Mouse (Mus musculus) adrenal gland, postnatal 14 days (tissue): Measurements from ENCODE around the gene Slc31a1. TPM values are rescaled to one million over a fixed set of nuclear protein-coding genes. Genes with fewer than 3 reads are reported as not detected.

Experiments
- DNase-seq: peaks from one replicate; pipeline ENCODE4 v3.0.0; 2021; ENCODE audit warnings: mixed read lengths
- total RNA-seq: library from RNA; stranded (reverse); gene quantifications from 2 replicates; pipeline ENCODE4 v1.2.3, GENCODE M21; 2021

Slc31a1 gene
- total RNA-seq, 1 experiment from 2014 or later = 58.8 TPM

DNA sequence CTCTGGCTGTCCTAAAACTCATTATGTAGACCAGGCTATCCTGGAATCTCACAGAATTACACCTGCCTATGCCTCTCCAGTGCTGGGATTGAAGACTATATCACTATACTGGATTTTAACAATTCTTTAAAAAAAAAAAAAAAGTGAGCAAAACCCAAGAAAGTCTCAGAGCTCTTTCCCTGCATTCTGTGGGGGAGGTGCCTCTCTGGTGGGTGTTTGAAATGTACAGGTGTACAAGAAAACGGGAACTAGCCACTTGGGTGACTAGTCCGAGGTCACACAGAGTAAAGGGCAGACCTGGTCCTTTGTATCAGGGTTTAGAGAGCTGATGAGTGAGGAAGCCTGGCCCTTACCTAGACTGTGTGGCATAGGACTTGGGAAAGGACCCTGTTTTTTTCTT lies 1.9 kb downstream of the Slc31a1 start:
- DNase-seq = no peak

DNA sequence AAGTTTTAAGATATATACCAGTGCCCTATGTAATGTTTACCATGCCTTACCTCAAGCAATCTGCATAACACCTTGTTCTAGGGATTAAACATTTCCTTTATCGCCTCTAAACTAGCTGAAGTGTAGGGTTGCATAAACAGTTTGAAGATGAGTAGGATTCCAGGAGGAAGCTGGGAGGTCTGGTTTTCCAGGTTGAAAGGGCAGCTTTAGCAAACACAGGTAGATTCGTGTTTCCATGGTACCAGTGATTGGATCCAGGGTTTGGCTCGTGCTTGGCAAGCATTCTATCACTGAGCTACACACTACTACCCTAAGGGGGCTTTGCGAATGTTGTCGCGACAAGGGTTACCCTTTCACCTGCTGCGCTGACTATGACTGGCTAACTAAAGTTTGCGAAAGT lies 3.8 kb downstream of the Slc31a1 start:
- DNase-seq = no peak

DNA sequence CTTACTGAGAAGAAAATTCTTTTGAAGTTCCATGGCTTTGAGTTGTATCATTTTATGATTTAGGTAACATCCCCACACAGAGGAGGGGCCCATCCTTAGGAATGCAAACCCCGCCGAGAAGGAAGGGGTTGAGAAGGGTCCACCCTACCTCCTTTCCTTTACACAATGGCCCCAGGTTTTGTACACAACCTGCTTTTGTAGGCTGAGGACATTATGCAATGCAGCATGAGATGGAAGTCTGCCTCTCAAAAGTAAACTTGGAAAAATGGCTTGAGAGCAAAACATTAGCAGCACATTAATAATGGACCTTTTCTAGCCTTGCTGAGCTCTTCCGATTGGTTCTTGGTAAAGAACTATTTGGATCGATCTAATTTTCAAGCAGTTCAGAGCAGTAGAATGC lies 5.8 kb downstream of the Slc31a1 start:
- DNase-seq = no peak

DNA sequence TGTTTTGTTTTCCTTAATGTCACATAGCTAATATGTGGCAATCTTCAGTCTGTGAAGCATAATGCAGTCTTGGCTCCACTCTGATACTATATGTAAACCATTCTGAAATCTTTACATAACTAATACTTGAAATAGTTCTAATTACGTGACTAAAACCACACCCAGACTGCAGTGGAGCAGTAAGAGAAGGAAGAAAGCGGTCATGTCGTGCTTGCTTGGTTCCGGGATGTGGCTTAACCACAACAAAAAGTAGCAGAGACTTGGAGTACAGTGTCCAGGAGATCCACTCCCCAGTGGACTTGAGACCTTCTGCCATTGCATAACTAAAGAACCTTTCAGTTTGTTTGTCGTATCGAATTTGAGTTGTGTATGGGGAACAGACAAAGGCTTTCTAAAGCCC lies 7.1 kb downstream of the Slc31a1 start:
- no peak for DNase-seq

DNA sequence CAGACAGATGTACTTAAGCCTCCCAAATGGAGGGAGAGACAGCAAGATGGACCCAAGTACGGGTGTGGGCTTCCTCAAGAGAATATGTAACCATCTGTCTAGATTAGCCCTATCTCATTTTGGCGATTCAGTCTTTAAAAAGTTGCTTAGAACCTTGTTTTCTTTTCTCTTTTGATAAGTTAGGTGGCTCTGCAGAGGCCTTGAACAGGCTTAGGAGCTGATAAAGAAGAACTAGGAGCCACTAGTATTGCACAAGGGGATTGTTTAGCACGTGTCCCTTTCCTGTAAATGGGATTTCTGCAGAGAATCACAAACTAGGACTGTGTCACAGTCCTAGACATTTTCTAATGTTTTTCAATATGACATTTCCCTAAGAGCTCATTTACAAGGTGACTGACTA lies 8.6 kb downstream of the Slc31a1 start:
- no peak for DNase-seq

DNA sequence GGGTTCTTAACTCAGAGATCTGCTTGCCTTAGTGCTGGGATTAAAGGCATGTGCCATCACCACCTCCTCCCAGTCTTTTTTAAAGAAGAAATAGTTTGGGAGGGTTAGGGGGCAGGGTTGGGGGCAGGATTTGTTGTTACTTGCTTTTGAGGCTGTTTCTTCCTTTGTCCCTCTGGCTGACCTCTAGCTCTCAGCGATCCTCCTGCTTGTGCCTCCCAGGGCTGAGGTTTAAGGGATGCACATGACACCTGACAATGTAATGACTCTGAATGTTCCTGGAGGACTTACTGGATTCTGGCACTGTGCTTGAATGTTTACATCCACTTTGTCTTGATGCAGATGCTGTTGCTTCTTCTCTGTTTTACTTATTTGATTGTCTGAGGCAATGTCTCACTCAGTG lies 11.9 kb downstream of the Slc31a1 start:
- no peak for DNase-seq

DNA sequence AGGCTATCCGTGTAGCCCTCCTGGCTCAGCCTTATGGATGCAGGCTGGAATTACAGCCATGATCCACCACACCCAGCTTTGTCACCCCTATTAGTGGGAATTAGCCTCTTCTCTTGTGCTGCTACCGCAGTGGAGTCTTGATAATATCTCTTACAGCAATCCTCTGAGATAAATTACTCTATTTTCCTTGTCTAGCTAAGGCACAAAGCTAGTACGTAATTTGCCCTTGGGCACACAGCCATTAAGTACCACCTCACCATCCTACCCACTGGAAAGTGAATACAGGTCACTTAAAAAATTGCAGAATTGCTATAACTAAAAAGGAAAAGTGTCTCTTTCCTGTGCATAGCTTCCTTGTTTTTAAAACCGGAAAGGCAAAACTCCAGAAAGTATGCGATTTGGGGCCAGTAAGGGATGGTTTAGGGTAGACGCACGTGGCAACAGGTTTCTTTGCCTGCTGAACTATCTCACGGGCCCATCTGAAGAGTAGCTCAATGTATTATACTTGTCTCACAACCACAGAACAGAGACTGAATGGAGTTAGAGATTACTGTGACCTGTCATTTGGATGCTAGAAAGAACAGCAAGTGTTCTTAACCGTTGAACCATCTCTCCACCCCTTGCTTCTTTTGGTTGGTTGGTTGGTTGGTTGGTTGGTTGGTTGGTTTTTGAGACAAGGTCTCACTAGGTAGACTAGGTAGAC lies 12.4 kb downstream of the Slc31a1 start:
- DNase-seq = no peak

DNA sequence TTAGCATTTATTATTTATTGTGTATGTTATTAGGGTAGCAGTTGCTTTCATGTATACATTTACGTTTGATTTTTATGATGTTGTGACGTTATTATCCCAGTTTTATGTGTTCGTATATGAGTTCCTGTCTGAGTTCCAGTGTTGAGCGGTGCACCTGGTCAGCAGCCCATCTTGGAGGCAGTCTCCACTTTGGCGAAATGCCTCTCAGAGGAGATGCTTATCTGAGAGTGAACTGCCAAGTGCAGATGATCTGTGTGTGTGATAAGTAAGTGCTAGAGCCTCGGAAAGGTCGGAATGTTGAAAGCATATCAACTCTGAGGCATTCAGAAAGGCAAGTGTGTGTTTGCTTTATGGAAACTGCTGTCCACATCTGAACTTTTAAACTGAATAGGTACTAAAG lies 13.1 kb downstream of the Slc31a1 start:
- DNase-seq = no peak

DNA sequence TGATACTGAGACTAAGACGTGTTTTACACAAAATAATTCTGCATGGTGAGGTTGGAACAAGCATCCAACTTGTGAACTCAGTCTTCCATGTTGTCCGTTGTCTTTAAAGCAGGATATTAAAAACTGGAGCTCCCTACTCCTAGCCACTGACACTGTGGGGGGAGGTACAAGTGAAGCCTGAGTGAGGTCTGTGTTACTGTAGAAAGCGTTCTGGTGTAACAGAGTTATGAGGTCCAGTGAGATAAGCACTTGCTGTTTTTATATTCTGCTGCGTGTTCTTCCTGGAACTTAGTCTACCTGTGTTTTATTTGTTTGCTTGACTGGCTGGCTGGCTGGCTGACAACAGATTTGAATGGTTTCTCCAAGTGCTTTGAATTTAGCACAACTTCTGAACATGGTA lies 13.8 kb downstream of the Slc31a1 start:
- DNase-seq = no peak

DNA sequence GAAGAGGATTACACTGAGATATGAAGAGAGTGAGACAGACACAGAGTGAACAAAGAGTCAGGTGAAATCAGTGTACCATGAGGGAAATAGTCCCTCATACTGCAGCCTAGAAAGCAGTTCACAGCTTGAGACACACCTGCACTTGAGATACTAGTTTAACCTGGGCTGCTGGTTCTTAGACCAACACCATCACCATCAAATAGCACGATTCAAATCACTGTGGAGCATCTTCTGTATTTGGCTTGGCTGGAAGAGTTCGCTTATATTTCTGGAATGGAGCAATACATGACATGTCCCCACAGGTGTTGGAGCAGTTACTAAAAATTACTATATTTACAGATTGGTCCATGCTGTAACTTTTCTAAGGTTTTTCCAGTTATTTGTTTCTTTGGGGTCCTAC lies 15.6 kb downstream of the Slc31a1 start:
- no peak for DNase-seq

DNA sequence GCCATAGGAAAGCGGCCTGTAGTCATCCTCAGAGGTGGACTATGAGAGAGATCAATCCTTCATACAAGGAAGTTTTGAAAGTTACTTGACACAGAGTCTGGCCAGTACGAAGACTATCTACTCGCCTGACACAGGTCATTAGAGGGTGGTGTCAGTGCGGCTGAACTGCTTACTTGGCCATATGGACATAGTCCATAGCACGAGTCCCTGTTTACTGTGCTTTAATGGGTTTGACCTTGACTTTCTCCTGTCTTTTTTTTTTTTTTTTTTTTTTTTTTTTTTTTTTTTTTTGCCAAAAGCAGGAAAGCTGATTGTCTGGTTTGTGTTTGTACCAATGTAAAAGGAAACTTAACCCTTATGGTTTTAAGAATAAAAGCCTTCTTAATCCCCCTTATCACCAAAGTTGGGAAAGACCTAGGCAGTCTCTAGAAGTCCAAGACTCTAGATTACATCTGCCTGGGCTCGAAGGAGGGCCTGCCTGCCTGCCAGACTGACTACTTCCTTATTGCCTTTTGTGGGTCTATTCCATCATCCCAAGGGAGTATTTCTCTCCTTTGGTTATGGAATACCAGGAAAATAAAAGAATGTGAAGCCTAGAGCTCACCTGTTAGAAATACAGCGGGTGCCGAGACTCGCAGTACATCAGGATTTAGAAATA lies 19.3 kb downstream of the Slc31a1 start:
- no peak for DNase-seq

DNA sequence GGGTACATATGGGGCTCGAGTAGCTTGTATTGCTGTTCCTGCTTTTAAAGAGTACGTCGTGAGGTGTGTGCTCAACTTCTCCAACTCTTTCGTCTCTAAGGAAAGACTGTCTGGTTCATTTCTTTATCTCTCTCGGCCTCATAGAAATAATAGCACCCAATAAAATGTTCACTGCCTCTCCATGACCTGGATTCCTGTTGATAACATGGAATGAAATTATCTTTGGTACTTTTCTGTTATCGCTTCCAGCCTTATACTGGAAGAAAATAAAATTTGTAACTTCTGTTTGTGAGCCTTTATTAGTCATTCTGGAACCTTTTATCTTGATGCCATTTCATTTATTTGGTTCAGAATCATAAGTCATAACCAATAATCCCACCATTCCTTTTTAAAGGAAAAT lies 22.7 kb downstream of the Slc31a1 start:
- DNase-seq = no peak

DNA sequence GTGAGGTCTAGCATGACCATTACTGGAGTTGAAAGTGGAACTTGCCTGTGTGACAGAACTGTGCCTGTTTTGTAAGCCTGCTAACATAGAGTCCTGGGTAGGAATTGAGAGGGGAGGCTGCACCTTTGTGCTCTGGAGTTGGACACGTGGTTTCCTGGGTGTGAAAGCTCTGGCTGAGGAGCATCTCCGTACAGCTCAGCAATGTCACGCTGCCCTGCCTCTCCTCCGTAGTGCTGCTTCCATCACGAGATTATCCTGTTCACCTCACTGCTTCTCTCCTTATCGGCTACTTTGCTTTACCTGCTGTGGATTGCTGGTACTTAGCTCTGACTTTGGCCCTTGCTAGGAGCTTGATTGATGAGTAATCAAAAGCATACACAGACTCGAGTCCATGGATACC lies 23.2 kb downstream of the Slc31a1 start:
- no peak for DNase-seq

DNA sequence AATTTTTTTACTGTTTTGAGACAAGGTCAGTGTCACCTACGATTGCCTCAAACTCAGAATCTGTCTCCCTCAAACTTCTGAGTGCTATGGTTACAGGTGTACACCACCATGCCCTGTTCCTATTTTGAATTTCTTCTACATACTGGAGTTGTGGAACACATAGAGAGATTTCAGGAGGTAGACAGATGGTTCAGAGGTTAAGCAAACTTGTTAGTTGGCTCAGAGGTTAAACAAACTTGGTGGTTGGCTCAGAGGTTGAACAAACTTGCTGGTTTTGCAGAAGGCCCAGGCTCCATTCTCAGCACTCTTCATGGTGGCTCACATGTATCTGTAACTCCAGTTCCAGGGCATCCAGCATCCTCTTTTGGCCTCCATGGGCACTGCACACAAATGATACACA lies 23.6 kb downstream of the Slc31a1 start:
- DNase-seq = no peak

DNA sequence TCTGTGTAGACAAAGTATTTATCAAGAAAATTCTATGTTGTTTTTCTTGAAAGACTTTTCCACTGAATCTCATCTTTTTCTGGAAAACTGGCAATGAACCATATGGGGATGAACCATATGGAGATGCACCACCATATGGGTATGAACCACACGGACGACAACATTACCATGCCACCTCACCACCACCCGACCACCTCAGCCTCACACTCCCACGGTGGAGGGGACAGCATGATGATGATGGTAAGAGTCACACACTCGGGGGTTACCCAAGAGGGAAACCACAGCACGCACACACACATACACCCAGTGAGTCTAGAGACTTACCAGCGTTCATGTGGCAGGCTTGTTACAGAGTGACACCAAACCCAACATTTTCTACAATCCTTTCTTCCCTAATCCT lies 24.9 kb downstream of the Slc31a1 start:
- DNase-seq = no peak

DNA sequence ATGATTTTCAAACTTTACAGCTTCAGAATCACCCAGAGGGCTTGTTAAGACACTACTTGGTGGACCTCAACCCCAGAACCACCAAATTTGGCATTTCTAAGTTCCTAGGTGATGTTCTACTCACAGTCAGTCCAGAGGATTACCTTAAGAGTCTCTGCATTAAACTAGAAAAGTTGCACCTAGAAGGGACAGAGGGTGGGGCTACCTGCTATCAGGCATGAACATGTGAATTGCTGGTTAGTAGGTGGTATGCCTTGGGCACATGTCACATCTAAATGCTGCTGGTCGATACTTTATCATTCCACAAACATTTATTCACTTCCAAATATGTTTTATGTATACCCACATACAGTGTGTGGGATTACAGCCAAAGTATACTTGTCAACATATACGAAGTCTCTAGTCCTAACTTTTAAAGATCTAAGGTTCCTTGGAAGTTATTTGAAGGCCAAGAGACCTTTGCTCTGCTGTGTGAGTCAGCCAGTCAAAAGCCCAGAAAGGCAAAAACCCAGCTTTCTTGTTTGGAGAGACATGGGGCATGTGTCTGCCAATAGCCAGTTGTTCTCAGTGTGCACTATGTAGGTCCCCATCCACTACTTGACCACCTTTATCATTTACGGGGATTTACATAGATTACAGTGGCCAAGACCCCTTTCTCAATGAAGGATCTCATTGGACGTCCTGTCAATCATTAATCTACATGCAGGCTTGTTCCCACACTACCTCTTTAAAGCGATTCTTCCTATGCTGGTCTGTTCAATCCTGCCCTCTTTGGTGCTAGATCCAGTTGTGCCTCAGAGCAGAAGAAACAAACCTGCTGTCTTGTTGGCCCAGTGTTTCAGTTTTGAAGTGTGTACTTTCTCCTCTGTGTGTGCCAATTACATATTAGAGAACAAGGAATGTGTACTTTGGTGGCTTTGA lies 29.3 kb downstream of the Slc31a1 start:
- DNase-seq = no peak

DNA sequence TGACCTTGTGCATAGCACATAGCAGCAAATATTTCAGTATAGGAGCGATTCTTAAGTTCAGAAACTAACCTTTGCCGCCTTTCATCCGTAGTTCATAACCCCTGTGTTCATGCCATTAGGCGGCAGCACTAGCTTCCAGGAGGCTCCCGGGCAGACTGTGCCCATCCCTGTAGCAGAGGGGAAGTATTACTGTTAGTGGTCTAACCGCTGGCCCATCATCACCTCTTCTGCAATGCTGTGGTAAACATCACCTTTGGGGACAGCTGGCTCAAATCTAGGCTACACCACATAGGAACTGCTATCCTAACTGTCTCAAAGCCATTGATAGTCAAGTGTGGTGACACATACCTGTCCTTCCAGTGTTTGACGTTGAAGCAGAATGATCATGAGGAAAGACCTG lies 31.4 kb downstream of the Slc31a1 start:
- DNase-seq = no peak

DNA sequence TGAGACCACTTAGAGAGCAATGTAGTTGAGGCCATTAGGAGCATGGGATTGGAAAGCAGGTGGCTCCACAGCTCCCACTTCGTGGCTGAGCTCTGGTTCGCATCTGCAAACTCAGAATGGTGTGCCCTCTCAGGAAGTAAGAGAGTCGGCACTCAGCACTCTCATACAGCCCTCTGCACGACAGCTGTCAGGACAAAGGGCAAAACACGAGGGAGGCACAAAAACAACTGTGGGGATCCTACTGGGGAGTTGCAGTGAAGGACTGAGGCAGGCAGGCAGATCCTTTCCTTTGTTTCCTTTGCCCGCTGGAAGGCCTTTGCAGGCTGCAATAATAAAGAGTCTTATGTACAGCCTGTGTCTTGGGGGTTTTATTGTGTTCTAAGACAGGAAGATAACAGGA lies 32.9 kb downstream of the Slc31a1 start:
- no peak for DNase-seq

DNA sequence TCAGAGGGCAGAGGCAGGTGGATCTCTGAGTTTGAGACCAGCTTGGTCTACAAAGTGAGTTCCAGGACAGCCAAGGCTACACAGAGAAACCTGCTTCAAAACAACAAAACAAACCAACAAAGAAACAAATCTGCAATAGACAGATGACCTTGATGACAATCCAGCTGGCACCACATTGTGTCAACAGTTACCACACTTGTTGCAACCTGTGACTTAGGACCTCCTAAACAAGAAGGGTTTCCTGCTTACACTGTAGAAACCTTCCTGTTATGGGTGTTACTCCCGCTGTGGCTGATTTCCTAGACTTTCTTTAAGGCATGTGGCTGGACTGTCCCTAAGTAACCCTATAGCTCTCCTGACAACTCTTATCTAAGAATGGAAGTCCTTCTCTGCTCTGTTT lies 35.3 kb downstream of the Slc31a1 start:
- peak; percentile 44 for DNase-seq

DNA sequence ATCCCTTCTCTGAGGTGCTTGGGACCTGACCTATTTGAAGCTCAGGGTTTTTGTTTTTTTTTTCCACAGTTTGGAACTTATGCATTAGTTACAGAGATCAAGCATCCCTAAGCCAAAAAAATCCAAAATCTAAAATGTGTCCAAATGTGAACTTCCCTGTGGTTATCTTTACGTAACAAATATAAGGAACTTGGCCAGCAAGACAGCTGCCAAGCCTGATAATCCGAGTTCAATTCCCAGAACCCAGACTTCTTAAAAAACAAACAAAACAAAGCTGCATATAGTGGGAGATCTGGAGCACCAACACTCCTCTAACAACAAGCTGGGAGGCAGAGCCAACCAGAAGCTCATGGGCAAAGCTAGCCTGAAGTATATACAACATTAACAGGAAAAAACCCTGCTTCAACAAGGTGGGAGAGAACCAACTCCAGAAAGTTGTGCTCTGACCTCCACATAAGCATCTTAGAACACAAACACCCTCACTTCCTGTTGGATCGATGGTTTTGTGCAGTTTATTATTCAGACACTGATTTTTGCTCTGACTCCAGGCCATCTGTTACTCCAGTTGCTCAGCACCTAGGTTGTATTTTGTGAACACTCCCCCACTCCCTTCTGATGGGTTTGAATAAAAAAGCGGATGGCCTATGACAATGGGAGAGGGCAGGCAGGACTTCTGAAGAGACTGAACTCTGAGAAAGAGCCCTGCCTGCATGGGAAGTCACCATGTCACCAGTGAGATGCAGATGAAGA lies 37.3 kb downstream of the Slc31a1 start:
- no peak for DNase-seq

DNA sequence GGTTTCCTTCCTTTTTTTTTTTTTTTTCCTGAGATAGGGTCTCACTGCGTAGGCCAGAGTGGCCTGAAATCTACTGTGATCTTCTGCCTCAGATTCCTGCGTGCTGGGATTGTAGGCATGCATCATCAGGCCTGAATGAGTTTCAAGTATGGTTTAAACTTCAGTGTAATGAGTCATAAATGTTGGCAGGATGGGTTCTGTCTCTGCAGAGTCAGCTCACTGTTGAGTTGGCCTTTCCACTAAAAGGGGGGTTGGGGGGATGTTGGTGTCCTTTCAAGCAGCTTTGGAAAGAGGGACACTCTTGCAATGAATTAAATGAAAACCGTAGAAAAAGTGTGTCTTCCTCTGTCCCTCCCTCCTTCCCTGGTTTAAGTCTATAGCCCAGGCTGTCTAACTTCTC lies 38.4 kb downstream of the Slc31a1 start:
- DNase-seq = peak; percentile 61

DNA sequence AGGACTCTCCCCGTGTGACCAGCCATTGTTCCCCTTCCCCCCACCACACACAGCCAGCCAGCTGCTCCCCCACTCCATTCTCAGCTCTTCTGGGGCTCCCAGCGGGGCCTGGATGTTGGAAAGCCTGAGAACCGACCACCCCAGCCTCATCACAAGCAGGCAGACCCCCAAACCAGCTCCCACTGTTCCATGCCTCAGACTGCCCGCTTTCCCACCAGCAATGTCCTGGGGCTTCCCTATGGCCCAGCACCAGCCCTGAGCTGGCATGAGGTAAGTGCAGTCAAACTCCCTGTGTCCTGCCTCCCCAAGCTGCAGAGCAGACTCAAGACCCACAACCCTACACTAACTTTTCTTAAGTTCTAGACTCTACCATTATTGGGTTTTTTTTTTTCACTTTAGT lies 45.6 kb downstream of the Slc31a1 start:
- DNase-seq = no peak
